Mouse (Mus musculus): ENCODE measurements around the gene Spast.

DNA sequence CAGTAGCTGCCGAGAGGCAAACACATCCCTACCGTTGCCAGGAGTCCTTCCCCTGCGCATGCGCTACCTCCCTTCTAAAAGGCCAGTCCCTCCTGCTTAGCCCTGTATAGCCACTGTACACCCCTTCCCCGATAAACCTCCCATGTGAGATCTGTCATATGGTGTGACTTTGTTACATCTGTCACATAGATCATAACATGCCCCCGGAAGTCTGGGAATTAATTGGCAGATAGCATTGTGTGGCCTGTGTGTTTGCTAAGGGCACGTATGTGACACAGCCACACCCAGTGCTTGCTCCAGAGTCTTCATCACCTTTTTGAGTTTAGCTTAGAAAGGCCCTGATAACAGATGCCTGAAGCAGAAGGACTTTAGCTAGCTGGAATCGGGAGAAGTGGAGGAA is 91.3 kb downstream of the Spast start:
- TF ChIP-seq SRF (IDR thresholded peaks at IDR 0.05; ENCODE audit: control insufficient read depth, insufficient read length, low read depth), result no peak
- TF ChIP-seq MAX (IDR thresholded peaks at IDR 0.05; ENCODE audit: low read depth), result no peak
- no peak for TF ChIP-seq POLR2A (IDR thresholded peaks at IDR 0.05; ENCODE audit: insufficient read length, low read depth)
- no peak for TF ChIP-seq USF1 (IDR thresholded peaks at IDR 0.05; ENCODE audit: low read depth)
- TF ChIP-seq MYOD1 (IDR thresholded peaks at IDR 0.05; ENCODE audit: control insufficient read depth in 1 of 3, insufficient read length in 2 of 3, low read depth in 2 of 3), result no peak
- TF ChIP-seq E2F4 (IDR thresholded peaks at IDR 0.05; ENCODE audit: insufficient read depth), result no peak
